Mouse (Mus musculus): ENCODE data around the gene Lmf2. TPM values are rescaled to one million over a fixed set of nuclear protein-coding genes. Genes with fewer than 3 reads are reported as not detected.

The Lmf2 gene
- polyA plus RNA-seq, 1 experiment from 2014 or later = 62.2 TPM

DNA sequence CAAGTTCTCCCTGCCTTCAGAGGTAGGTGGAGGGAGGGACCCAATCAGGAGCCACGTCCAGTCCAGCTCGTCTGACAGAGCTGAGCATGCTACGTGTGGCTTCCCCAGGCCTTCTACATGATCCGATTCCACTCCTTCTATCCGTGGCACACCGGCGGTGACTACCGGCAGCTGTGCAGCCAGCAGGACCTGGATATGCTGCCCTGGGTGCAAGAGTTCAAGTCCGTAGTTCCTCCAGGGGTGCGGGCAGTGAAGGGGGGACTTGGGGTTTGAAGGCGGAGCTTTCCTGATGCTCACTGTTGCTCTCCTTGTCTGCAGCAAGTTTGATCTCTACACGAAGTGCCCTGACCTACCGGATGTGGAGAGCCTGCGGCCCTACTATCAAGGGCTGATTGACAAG lies 19.0 kb downstream of the Lmf2 start:
- Histone ChIP-seq H3K27ac (no peak overlapping the region), H3K27me3 (no peaks in the 10 kb centered on the region), H3K9me3 (no peaks in the 10 kb centered on the region), H3K4me2 (no peak overlapping the region), H3K36me3 (no peaks in the 10 kb centered on the region), H3K4me1 (no peaks in the 10 kb centered on the region), H3K9ac (no peak overlapping the region), H3K4me3 (no peak overlapping the region)
- ATAC-seq (ENCODE audit: insufficient number of reproducible peaks, insufficient read depth, low FRiP score, low TSS enrichment, low read depth) = no peak
- WGBS = 87% methylated on average over 14 of the region's 14 CpGs

DNA sequence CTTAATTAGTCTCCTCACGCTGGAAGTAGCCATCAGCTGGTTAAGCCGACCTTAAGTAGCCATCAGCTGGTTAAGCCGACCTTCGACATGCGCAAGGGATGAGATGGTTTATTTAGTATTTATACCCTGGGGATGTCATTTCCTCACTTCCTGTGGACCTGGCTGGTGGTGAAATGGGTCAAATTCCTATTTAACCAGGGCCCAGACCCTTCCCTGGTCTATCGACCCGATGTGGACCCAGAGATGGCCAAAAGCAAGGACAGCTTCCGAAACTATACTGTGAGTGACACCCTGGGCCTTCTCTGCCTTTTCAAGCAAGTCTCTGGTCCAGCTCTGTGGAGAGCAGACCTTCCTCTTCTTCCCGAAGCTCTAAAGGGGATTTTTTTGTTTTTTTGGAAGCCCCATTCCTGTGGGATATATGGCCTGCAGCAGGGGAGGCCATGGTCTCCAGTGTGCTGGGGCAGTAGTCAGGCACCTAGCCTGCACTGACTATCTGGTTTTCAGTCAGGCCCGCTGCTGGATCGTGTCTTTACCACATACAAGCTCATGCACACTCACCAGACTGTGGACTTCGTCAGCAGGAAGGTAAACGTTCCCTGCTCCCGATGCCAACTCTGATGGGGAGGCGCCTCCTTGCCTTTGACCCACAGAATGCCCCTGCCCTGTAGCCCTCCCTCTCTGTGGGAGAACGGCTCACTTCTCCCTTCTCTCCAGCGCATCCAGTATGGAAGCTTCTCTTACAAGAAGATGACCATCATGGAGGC lies 20.5 kb downstream of the Lmf2 start:
- WGBS = 79% methylated on average over 17 of the region's 17 CpGs

GRCm38 (mm10) chr15:89334271-89334670 lies 21.2 kb downstream of the Lmf2 start, which contains the start of gene Miox:
Miox (plus strand) TSS chr15:89334398.
- Histone ChIP-seq H3K9ac (peak within 1 kb of the TSS; percentile 32; the same call in 1 of the 2 replicates), H3K4me2 (no peak within 1 kb of the TSS), H3K36me3 (no peaks in the 10 kb centered on the region), H3K4me1 (no peaks in the 10 kb centered on the region), H3K4me3 (no peak within 1 kb of the TSS), H3K9me3 (no peaks in the 10 kb centered on the region), H3K27ac (no peak within 1 kb of the TSS), H3K27me3 (no peaks in the 10 kb centered on the region)
- WGBS = 86% methylated on average over 7 of the region's 7 CpGs
- ATAC-seq (ENCODE audit: insufficient number of reproducible peaks, insufficient read depth, low FRiP score, low TSS enrichment, low read depth) = no peak

More for the DNA sequence above, 20.5 kb downstream of the Lmf2 start:
- ATAC-seq (ENCODE audit: insufficient number of reproducible peaks, insufficient read depth, low FRiP score, low TSS enrichment, low read depth) = no peak
- Histone ChIP-seq H3K36me3 (no peaks in the 10 kb centered on the region), H3K4me2 (no peak overlapping the region), H3K4me1 (no peaks in the 10 kb centered on the region), H3K9me3 (no peaks in the 10 kb centered on the region), H3K4me3 (no peak overlapping the region), H3K27ac (no peak overlapping the region), H3K9ac (peak overlapping the region; percentile 32; the same call in 1 of the 2 replicates), H3K27me3 (no peaks in the 10 kb centered on the region)

- WGBS = 62% methylated on average over 5 of the region's 5 CpGs
- no peak overlapping the region for H3K27ac ChIP-seq
- no peak overlapping the region for H3K9ac ChIP-seq
- no peak for ATAC-seq (ENCODE audit: insufficient number of reproducible peaks, insufficient read depth, low FRiP score, low TSS enrichment, low read depth)
- H3K36me3 ChIP-seq = no peaks in the 10 kb centered on the region
- peaks cover 23% of the 10 kb centered on the region for H3K27me3 ChIP-seq
- H3K4me1 ChIP-seq = peaks cover 7% of the 10 kb centered on the region
- H3K9me3 ChIP-seq = no peaks in the 10 kb centered on the region
- no peak overlapping the region for H3K4me2 ChIP-seq
- no peak overlapping the region for H3K4me3 ChIP-seq
Measured at GRCm38 (mm10) chr15:89326441-89326840, 29.0 kb downstream of the Lmf2 start.

DNA sequence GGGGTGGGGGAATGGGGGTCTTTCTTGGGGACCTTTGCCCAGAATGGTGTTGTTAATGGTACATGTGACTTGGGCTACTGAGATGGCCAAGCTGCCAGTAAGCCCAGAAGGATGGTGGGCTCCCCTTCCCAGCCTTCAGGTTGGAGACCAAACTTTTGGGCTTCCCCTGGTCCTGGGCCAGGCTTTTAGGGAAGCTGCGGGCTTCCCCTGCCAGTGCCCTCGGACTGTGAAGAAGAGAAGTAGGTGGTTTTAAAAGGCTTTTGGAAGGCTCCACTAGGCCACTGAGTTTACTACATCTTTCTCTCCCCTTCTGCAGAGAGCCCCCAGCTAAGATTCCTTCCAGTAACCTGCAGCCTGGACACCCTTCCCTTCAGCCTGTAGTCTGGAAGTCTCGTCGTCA lies 31.8 kb downstream of the Lmf2 start:
- Histone ChIP-seq H3K27me3 (peaks cover 26% of the 10 kb centered on the region), H3K4me1 (peaks cover 7% of the 10 kb centered on the region), H3K4me3 (no peak overlapping the region), H3K4me2 (no peak overlapping the region), H3K9me3 (no peaks in the 10 kb centered on the region), H3K27ac (no peak overlapping the region), H3K9ac (no peak overlapping the region), H3K36me3 (no peaks in the 10 kb centered on the region)
- 81% methylated on average over 4 of the region's 4 CpGs for WGBS
- ATAC-seq (ENCODE audit: insufficient number of reproducible peaks, insufficient read depth, low FRiP score, low TSS enrichment, low read depth) = no peak

DNA sequence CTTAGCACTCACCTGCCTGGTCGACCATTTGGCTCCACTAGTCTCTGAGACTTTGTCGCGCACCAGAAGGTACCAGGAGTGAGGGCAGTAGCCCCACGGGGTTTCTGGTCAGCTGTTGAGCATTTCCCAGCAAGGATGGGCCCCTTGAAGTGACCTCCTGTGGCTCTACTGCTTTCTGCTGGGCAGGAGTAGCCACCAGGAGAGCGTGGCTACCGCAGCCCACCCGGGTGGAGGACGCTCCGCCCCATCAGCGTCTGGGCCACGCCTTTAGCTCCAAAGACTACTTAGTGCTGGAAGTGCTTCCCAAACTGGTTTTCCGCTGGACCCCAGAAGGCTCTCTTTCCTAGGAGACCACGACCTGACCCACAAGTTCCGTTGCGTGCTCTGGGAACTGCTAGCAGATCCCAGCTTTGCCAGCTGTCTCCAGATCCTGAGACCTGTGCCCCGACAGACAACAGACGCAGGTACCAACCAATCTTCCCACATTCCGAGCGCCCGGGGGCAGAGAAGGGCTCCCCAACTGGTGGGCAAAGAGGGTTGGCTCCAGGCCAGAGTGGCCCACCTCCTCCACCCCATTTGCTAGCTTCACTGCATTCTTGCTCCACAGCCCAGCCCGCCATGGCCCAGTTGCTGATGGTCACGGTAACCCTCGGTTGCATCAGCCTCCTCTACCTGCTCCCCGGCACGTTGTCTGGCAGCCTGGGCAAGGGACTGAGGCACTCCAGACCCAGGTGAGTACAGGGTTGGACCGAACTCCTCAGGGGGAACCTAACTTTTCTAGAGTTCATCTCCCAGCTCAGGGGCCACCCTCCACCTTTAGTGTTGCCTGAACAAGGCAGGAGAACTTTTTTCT lies 32.6 kb downstream of the Lmf2 start, which contains the start of gene Adm2:
Gene Adm2 (plus strand): TSS at position 51 of the 853 bp plus-strand sequence.
- peak within 1 kb of the TSS; percentile 2; the same call in 1 of the 2 replicates for H3K9ac ChIP-seq
- H3K4me1 ChIP-seq = peaks cover 7% of the 10 kb centered on the region
- no peaks in the 10 kb centered on the region for H3K36me3 ChIP-seq
- no peak within 1 kb of the TSS for H3K27ac ChIP-seq
- WGBS = 5% methylated on average over 26 of the region's 26 CpGs
- H3K9me3 ChIP-seq = no peaks in the 10 kb centered on the region
- peak within 1 kb of the TSS; percentile 23 for H3K4me3 ChIP-seq
- peaks cover 26% of the 10 kb centered on the region for H3K27me3 ChIP-seq
- ATAC-seq (ENCODE audit: insufficient number of reproducible peaks, insufficient read depth, low FRiP score, low TSS enrichment, low read depth) = no peak
- peak within 1 kb of the TSS; percentile 55 for H3K4me2 ChIP-seq

DNA sequence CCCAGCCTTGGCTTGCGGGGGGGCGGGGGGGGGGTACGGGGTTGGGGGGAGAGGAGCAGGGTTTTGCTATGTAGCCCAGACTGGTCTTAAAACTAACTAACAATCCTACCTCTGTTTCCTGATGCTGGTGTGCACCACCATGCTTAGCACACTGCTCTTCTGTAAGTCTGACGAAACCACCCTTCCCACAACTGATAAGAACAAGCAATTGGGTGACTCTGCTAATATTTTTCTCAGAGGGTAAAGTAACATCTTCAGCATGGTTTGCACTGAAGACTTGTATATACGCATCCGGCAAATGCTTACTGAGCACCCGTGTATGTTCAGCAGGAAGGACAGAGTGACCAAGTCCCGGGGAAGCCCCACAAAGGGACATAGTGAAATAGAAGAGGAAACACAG lies 34.2 kb downstream of the Lmf2 start:
- H3K9ac ChIP-seq = no peak overlapping the region
- no peak for ATAC-seq (ENCODE audit: insufficient number of reproducible peaks, insufficient read depth, low FRiP score, low TSS enrichment, low read depth)

DNA sequence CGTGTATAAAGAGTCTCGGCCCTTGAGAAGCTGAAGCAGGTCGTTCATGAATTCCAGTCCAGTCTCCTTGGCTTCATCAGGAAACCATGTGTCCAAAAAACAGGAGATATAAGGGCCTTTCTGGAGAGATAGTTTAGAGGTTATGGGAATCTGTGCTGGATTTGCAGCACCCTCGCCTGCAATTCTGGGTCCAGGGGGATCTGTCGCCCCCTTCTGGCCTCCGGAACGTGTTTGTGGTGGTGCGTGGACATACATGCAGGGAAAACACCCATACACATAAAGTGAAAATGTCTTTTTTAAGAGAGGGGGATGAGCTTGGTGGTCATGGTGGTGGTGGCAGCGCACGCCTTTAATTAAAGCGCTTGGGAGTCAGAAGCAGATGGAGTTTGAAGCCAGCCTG lies 39.3 kb downstream of the Lmf2 start:
- H3K4me3 ChIP-seq = no peak overlapping the region
- H3K9ac ChIP-seq = no peak overlapping the region
- H3K4me1 ChIP-seq = peaks cover 24% of the 10 kb centered on the region
- no peak overlapping the region for H3K4me2 ChIP-seq
- no peak for ATAC-seq (ENCODE audit: insufficient number of reproducible peaks, insufficient read depth, low FRiP score, low TSS enrichment, low read depth)
- WGBS = 65% methylated on average over 11 of the region's 11 CpGs
- no peak overlapping the region for H3K27ac ChIP-seq
- H3K27me3 ChIP-seq = no peaks in the 10 kb centered on the region
- H3K9me3 ChIP-seq = no peaks in the 10 kb centered on the region
- H3K36me3 ChIP-seq = no peaks in the 10 kb centered on the region

More for the DNA sequence above, 34.2 kb downstream of the Lmf2 start:
- H3K27me3 ChIP-seq = peaks cover 26% of the 10 kb centered on the region
- H3K9me3 ChIP-seq = no peaks in the 10 kb centered on the region
- WGBS = 82% methylated on average over 8 of the region's 8 CpGs
- H3K4me3 ChIP-seq = no peak overlapping the region
- H3K4me2 ChIP-seq = no peak overlapping the region
- H3K27ac ChIP-seq = no peak overlapping the region
- no peaks in the 10 kb centered on the region for H3K36me3 ChIP-seq
- H3K4me1 ChIP-seq = peaks cover 7% of the 10 kb centered on the region

DNA sequence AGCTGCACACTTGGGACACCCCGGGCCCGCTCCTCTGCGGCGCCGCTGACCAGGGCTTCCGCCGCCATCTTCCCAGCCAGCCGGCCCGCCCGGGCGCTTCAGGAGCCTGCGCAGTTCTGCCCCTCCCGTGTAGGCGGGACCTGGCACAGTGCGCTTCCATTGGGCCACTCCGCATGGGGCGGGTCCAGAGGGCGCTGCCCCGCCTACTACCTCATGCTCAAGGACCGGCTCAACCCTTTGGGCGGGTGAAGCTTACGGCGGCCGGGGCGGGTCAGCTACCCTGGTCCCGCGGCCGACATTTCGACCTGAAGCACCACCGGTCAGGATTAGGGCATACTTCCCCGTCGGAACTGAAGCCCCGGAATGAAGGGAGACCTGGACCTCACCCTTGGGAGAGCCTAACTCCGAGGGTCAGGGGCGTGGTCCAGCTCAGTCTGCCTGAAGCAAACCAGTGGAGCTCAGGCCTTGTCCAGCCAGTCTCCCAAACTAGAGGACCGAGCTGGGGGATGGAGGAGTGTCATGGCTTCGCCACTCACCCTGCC lies 40.2 kb downstream of the Lmf2 start, which contains the start of gene Sbf1:
Gene Sbf1 (minus strand): TSS at position 122 of the 542 bp plus-strand sequence.
- H3K4me3 ChIP-seq = peak within 1 kb of the TSS; percentile 92
- under 1% methylated on average over 37 of the region's 37 CpGs for WGBS
- peak; percentile 99 for ATAC-seq (ENCODE audit: insufficient number of reproducible peaks, insufficient read depth, low FRiP score, low TSS enrichment, low read depth)
- H3K4me1 ChIP-seq = peaks cover 32% of the 10 kb centered on the region
- no peaks in the 10 kb centered on the region for H3K9me3 ChIP-seq
- H3K4me2 ChIP-seq = peak within 1 kb of the TSS; percentile 92
- H3K27ac ChIP-seq = peak within 1 kb of the TSS; percentile 40; the same call in 1 of the 2 replicates
- H3K9ac ChIP-seq = peak within 1 kb of the TSS; percentile 94
- H3K27me3 ChIP-seq = no peaks in the 10 kb centered on the region
- no peaks in the 10 kb centered on the region for H3K36me3 ChIP-seq

DNA sequence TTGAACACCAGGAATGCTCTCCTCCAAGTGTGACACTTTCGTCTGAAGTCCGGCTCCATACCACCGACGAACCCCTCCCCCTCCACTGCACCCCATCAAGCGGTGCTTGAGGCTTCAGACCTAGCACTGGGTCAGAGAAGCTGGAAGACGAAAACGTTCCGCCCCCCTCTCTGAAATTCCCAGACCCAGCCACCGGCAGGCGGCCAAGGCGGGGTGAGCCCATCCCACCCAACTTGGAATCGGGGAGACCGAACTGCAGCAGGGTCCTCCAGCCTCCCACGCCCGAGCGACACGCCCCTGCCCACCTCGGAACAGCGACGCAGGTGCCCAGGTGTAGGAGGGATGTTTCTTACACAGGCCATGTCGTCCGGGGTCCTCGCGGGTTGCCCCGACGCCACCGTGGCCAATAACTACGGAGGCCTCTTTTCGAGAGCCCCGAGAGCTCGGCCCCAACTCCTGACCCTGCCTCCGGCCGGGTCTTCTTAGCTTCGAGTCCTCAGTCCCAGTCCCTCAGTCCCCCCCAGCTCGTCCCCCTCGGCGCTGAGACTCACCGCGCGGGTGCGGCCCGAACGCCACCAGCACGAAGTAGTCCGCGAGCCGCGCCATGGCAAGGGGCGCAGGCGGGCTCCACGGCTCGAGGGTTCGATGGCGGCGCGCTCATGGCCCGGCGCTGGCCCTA lies 40.8 kb downstream of the Lmf2 start:
- Histone ChIP-seq H3K4me1 (peaks cover 38% of the 10 kb centered on the region), H3K27ac (peak overlapping the region; percentile 40; the same call in 1 of the 2 replicates), H3K36me3 (no peaks in the 10 kb centered on the region), H3K4me2 (peak overlapping the region; percentile 92), H3K9ac (peak overlapping the region; percentile 94), H3K27me3 (no peaks in the 10 kb centered on the region), H3K4me3 (peak overlapping the region; percentile 92), H3K9me3 (no peaks in the 10 kb centered on the region)
- 0 out of 2 replicates have a peak, but pooled peaks have one; percentile 4 for ATAC-seq (ENCODE audit: insufficient number of reproducible peaks, insufficient read depth, low FRiP score, low TSS enrichment, low read depth)
- WGBS = under 1% methylated on average over 58 of the region's 58 CpGs

DNA sequence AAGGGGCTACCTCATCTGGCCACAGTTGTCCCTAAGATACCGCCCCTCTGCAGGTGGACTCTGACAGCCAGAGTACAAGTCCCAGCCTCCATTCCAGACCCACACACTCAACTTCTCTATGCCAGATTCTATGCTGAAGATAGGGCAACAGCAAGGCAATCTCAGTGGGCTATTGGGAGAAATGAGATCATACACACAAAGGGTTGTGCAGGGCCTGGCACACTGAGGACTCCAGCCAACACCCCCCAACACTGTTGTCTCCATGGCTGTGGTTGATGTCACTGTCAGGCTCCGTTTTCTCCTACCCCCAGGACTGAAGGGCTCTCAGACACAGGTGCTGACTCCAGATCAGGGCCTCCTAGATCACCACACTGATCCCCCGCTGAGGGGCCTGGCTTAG lies 41.4 kb downstream of the Lmf2 start:
- Histone ChIP-seq H3K4me1 (peaks cover 38% of the 10 kb centered on the region), H3K4me3 (peak overlapping the region; percentile 92), H3K27me3 (no peaks in the 10 kb centered on the region), H3K9ac (peak overlapping the region; percentile 94), H3K9me3 (no peaks in the 10 kb centered on the region), H3K27ac (no peak overlapping the region), H3K4me2 (peak overlapping the region; percentile 92), H3K36me3 (no peaks in the 10 kb centered on the region)
- ATAC-seq (ENCODE audit: insufficient number of reproducible peaks, insufficient read depth, low FRiP score, low TSS enrichment, low read depth) = no peak
- 35% methylated on average over 3 of the region's 3 CpGs for WGBS
